Mouse (Mus musculus) limb, embryonic 11.5 days (tissue): ENCODE measurements around the gene Tubgcp6. TPM values are rescaled to one million over a fixed set of nuclear protein-coding genes. Genes with fewer than 3 reads are reported as not detected.

Experiments used
- ATAC-seq: fragments of 200-750 bp; cut with Nextera tagmentation; 2 replicates; pipeline ENCODE4 v1.8.0; 2017; ENCODE audit warnings: low read depth; ENCODE audit not compliant: insufficient number of reproducible peaks, low FRiP score, low TSS enrichment
- DNase-seq: peaks from one replicate; pipeline ENCODE4 v3.0.0-alpha.2; 2015; ENCODE audit warnings: low spot score
- H3K27ac ChIP-seq: fragments of 300-500 bp; sonication (generic); replicated peaks from 2 replicates; pipeline ENCODE4 v1.5.1; 2014; ENCODE audit warnings: low read depth, mild to moderate bottlenecking, low read length
- H3K27me3 ChIP-seq: fragments of 300-500 bp; sonication (generic); 2 replicates; pipeline ENCODE4 v1.6.1; 2014; ENCODE audit warnings: mild to moderate bottlenecking, low read length, mixed read lengths; ENCODE audit not compliant: control insufficient read depth, insufficient read depth
- H3K36me3 ChIP-seq: fragments of 300-500 bp; sonication (generic); 2 replicates; pipeline ENCODE4 v1.6.1; 2014; ENCODE audit warnings: mild to moderate bottlenecking, low read length, moderate library complexity, mixed read lengths; ENCODE audit not compliant: control insufficient read depth, insufficient read depth
- H3K4me1 ChIP-seq: fragments of 300-500 bp; sonication (generic); 2 replicates; pipeline ENCODE4 v1.6.1; 2014; ENCODE audit warnings: low read length, mixed read lengths; ENCODE audit not compliant: control insufficient read depth, insufficient read depth
- H3K4me2 ChIP-seq: fragments of 300-500 bp; sonication (generic); 2 replicates; pipeline ENCODE4 v1.6.1; 2014; ENCODE audit warnings: low read depth, mild to moderate bottlenecking, moderate library complexity; ENCODE audit not compliant: severe bottlenecking
- H3K4me3 ChIP-seq: fragments of 300-500 bp; sonication (generic); 2 replicates; pipeline ENCODE4 v1.5.1; 2014; ENCODE audit warnings: low read depth, low read length
- H3K9ac ChIP-seq: fragments of 300-500 bp; sonication (generic); 2 replicates; pipeline ENCODE4 v1.6.1; 2014; ENCODE audit warnings: mild to moderate bottlenecking, low read length
- H3K9me3 ChIP-seq: fragments of 300-500 bp; sonication (generic); 2 replicates; pipeline ENCODE4 v1.6.1; 2016; ENCODE audit warnings: low read length; ENCODE audit not compliant: control insufficient read depth
- whole genome bisulfite sequencing: fragments of 180-500 bp; shearing (Covaris S2); extraction: QIAGEN DNeasy Blood & Tissue Kit; methylation state at CpG from one replicate; pipeline ENCODE4 v1.1.7; 2014; 5-methylcytosine and 5-hydroxymethylcytosine counted together
- polyA plus RNA-seq: library from polyadenylated mRNA; unstranded; fragments of >200 nt; fragmentation: Nextera tagmentation; extraction: Ambion mirVana; gene quantifications from 2 replicates; pipeline ENCODE4 v1.2.1, GENCODE M21; 2014

The Tubgcp6 gene
- polyA plus RNA-seq, 1 experiment from 2014 or later, result 22.6 TPM

DNA sequence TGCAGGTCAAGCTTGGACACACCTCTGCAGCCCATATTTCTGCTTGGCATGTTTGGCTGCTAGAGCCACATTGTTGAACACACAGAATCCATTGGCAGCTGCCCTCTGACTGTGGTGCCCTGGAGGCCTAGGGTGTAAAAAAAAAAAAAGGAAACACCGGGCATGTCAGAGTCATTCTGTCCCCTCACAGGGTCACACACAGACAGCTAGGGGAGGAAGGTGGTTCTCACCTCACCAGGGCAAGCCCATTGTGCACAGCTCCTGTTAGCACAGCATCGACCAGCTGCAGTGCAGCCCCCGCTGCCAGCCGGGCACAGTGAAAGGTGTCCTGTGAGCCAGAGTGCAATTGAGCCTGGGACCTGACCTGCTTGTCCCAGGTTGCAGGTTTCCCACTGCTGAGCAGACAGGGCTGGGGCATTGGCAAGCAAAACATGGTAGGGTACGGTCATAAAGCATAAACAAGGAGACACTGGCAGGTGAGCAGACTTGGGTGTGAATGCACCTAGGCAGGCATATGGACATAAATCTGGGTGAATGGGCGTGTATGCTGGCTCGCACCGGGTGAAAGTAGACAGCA lies 4.5 kb upstream of the Tubgcp6 start:
- peak overlapping the region; percentile 37; the same call in 1 of the 2 replicates for H3K9ac ChIP-seq
- WGBS, result 85% methylated on average over 8 of the region's 8 CpGs

DNA sequence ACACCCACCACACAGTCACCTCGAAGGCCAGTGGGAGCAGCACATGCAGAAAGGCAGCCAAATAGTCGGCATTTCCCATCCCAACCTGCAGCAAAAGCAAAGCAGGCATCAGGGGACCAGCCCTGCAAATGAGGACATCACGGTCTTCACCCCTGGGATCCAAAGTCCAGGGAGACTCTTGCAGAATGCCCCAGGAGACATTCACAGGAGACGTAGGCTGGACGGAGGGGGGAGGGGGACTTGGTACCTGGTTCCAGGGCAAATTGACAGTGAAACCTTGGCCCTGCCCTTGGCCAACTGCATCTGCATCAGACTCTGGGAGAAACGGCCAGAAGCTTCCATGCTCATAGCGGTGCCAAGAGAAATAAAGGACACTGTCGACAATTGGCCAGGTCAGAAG lies 3.7 kb upstream of the Tubgcp6 start:
- 90% methylated on average over 8 of the region's 8 CpGs for WGBS
- ATAC-seq, result no peak
- no peak for DNase-seq
- Histone ChIP-seq H3K27ac (no peak overlapping the region), H3K4me1 (peaks cover 18% of the 10 kb centered on the region), H3K36me3 (peaks cover 2% of the 10 kb centered on the region; the same call in 1 of the 2 replicates), H3K27me3 (no peaks in the 10 kb centered on the region), H3K4me3 (no peak overlapping the region), H3K4me2 (no peak overlapping the region), H3K9ac (no peak overlapping the region), H3K9me3 (no peaks in the 10 kb centered on the region)

More for the DNA sequence above, 4.5 kb upstream of the Tubgcp6 start:
- ATAC-seq (no peak), DNase-seq (no peak)
- peaks cover 2% of the 10 kb centered on the region; the same call in 1 of the 2 replicates for H3K36me3 ChIP-seq
- peaks cover 11% of the 10 kb centered on the region for H3K4me1 ChIP-seq
- H3K4me2 ChIP-seq, result peak overlapping the region; percentile 65; the same call in 1 of the 2 replicates
- H3K27ac ChIP-seq, result no peak overlapping the region
- H3K4me3 ChIP-seq, result peak overlapping the region; percentile 50
- H3K27me3 ChIP-seq, result no peaks in the 10 kb centered on the region
- H3K9me3 ChIP-seq, result no peaks in the 10 kb centered on the region

DNA sequence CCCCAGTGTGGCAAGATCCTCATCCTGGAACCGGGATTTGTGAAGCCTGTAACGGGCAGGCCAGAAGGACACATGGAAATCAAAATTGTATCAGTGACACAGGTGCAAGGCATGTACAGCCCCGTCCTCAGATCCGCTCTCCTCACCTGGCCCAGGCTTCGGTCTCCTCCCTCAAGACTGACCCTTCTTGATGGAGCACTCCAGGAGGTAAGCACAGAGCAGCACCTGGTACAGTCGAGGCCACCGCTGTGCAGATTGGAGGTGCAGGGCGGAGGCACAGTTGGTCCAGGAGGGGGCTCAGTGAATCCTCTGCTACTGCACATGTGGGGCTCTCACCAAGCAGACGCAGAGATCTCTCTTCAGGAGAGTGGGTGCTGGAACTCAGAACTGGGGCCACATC lies 2.4 kb upstream of the Tubgcp6 start:
- WGBS, result 90% methylated on average over 9 of the region's 9 CpGs
- H3K27ac ChIP-seq, result no peak overlapping the region
- ATAC-seq (no peak), DNase-seq (no peak)
- peaks cover 22% of the 10 kb centered on the region for H3K4me1 ChIP-seq
- H3K4me3 ChIP-seq, result no peak overlapping the region
- H3K36me3 ChIP-seq, result peaks cover 2% of the 10 kb centered on the region; the same call in 1 of the 2 replicates
- H3K4me2 ChIP-seq, result no peak overlapping the region
- no peaks in the 10 kb centered on the region for H3K27me3 ChIP-seq
- H3K9me3 ChIP-seq, result no peaks in the 10 kb centered on the region
- H3K9ac ChIP-seq, result no peak overlapping the region

DNA sequence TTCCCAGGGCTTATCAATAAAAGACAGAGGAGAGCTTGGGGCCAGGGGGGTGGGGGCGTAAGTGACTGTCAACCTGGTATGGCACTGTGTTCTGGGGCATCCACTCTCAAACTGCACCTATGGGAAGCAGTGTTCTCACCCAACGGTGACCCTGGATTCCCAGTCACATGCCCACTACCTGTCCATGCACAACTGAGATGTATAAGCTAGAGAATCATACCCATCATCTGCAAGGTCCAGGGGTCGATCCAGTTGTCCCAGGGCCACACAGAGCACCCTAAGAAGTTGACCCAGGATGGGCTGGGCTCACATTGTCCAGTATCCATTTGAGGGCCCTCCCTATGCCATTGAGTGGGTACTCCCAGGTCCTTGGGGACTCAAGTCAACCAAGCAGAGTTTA lies 1.4 kb upstream of the Tubgcp6 start:
- Histone ChIP-seq H3K4me1 (peaks cover 24% of the 10 kb centered on the region), H3K36me3 (peaks cover 2% of the 10 kb centered on the region; the same call in 1 of the 2 replicates), H3K4me2 (no peak overlapping the region), H3K27ac (no peak overlapping the region), H3K27me3 (no peaks in the 10 kb centered on the region), H3K9me3 (no peaks in the 10 kb centered on the region), H3K9ac (no peak overlapping the region), H3K4me3 (no peak overlapping the region)
- ATAC-seq (no peak), DNase-seq (no peak)
- WGBS, result 89% methylated on average over 3 of the region's 3 CpGs

DNA sequence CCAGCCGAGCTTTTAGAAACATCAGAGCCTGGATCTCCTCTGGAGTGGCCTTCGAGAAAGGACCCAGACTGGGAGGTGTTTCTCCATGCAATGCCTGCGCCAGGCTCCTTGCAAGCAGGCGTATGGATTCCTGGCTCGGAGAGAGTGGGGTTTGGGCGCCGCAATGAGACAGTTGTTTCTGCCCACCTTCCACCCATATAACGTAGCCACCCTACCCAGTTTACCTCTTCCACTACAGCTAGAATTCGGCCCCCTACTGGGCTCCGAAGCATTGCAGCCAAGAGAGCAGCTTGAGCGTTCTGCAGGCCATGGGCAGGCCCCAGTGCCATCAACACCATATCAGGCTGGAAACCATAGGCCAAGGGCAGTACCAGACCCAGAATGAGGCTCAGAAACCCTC lies 683 bp upstream of the Tubgcp6 start:
- no peak for ATAC-seq
- WGBS, result 28% methylated on average over 11 of the region's 11 CpGs
- peak; percentile 55 for DNase-seq
- Histone ChIP-seq H3K9ac (peak overlapping the region; percentile 82), H3K4me3 (peak overlapping the region; percentile 89), H3K36me3 (peaks cover 2% of the 10 kb centered on the region; the same call in 1 of the 2 replicates), H3K27me3 (no peaks in the 10 kb centered on the region), H3K9me3 (no peaks in the 10 kb centered on the region), H3K4me1 (peaks cover 24% of the 10 kb centered on the region), H3K27ac (no peak overlapping the region; the same call in 1 of the 2 replicates), H3K4me2 (peak overlapping the region; percentile 88)

DNA sequence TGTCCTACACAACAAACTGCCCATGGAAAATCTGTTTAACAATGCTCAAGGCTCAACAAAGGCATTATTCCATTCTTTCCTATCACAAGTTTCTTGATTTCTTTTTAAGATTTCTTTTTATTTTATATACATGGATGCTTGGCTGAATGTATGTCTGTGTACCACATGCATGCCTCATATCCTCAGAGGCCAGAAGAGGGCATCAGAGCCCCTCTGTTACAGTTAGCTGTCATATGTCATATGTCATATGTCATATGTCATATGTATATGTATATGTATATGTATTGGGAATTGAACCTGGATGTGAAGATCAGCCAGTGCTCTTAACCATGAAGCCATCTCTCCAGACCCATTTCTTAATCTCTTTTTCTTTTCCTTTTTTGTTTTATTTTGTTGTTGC lies 4.9 kb downstream of the Tubgcp6 start:
- H3K4me3 ChIP-seq, result no peak overlapping the region
- peaks cover 11% of the 10 kb centered on the region for H3K36me3 ChIP-seq
- ATAC-seq (no peak), DNase-seq (no peak)
- H3K27ac ChIP-seq, result no peak overlapping the region
- no peaks in the 10 kb centered on the region for H3K9me3 ChIP-seq
- peaks cover 13% of the 10 kb centered on the region for H3K4me1 ChIP-seq
- H3K9ac ChIP-seq, result no peak overlapping the region
- H3K27me3 ChIP-seq, result no peaks in the 10 kb centered on the region
- no peak overlapping the region for H3K4me2 ChIP-seq

DNA sequence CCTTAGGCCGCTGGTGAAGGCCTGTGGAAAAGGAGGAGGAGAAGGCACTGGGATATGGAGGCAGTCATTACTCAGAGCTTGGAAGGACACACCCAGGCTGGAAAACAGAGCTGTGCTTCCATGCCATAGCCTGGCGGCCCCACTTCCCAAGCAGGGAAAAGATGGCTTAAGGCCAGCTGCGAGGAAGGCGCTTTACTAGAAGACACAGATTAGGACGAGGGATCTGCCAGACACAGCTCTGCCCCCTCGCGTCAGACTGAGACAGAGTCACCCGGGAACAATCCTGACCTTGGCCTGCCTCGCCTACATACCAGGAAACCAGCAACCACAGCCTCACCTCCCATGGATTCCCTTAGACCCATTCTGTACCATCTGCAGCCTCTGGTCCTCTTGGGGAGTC lies 12.8 kb downstream of the Tubgcp6 start:
- H3K9me3 ChIP-seq, result no peaks in the 10 kb centered on the region
- no peak overlapping the region for H3K27ac ChIP-seq
- no peaks in the 10 kb centered on the region for H3K27me3 ChIP-seq
- H3K9ac ChIP-seq, result no peak overlapping the region
- no peak overlapping the region for H3K4me3 ChIP-seq
- peaks cover 16% of the 10 kb centered on the region for H3K36me3 ChIP-seq
- ATAC-seq (no peak), DNase-seq (no peak)
- H3K4me2 ChIP-seq, result no peak overlapping the region
- no peaks in the 10 kb centered on the region for H3K4me1 ChIP-seq
- WGBS, result 76% methylated on average over 9 of the region's 9 CpGs

DNA sequence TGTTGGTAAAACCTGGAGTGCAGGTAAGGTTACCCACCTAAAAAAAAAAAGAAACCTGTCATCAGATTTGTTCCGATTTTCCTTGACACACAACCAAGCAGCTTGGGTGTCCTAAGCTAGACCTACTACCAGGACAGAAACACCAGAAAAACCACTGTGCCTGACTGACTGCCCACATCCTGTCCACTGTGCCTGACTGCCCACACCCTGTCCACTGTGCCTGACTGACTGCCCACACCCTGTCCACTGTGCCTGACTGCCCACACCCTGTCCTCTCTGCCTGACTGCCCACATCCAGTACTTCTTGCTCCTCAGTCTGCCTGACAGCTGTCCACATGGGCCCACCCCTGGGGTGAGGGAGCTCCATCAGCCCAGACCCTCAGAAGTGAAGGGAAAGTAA lies 15.9 kb downstream of the Tubgcp6 start:
- Histone ChIP-seq H3K4me2 (no peak overlapping the region), H3K27me3 (no peaks in the 10 kb centered on the region), H3K36me3 (peaks cover 31% of the 10 kb centered on the region), H3K4me1 (no peaks in the 10 kb centered on the region), H3K27ac (no peak overlapping the region), H3K4me3 (no peak overlapping the region), H3K9me3 (no peaks in the 10 kb centered on the region), H3K9ac (no peak overlapping the region)
- DNase-seq (no peak), ATAC-seq (no peak)
- WGBS, result 93% methylated on average over 1 of the region's 1 CpGs

DNA sequence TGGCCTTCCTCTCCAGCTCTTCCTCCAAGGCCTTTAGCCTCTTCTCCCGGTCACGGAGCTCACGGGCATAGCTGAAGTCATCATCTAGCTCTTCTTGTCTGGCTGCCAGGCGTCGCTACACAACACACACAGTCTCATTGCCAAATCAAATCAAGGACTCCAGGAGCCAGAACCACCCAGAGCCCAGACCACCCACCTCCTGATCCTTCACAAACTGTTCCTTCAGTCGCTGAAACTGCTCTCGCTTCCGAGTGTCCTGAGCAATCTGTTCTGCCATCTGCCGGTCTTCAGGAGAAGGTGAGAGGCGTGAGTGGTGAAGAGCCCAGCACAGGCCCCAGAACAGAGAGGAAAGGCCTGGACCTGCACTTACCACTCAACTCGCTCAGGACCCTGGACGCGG lies 16.8 kb downstream of the Tubgcp6 start:
- H3K27ac ChIP-seq, result no peak overlapping the region
- ATAC-seq, result no peak
- no peak overlapping the region for H3K4me2 ChIP-seq
- H3K36me3 ChIP-seq, result peaks cover 38% of the 10 kb centered on the region
- H3K9me3 ChIP-seq, result no peaks in the 10 kb centered on the region
- H3K27me3 ChIP-seq, result no peaks in the 10 kb centered on the region
- H3K4me1 ChIP-seq, result no peaks in the 10 kb centered on the region
- no peak overlapping the region for H3K4me3 ChIP-seq
- no peak for DNase-seq
- no peak overlapping the region for H3K9ac ChIP-seq
- 87% methylated on average over 13 of the region's 13 CpGs for WGBS
